ENCODE assay signal across 11 mouse cellular contexts in genomic region chr12:90903991-90904390, GRCm38 (mm10).
DNase-seq lines count a peak whose midpoint lies in the region; ATAC-seq and TF ChIP-seq lines count a peak whose summit lies in the region.
"Had no signal": no experiment of that assay in that cellular context is flagged by ENCODE, and none has a peak within 500 bp of the region (broad histone marks: within the 10 kb centered on the region; RNA-seq: fewer than 3 reads in every experiment).

No protein-coding gene starts in this region.

- no peaks in the 10 kb centered on the region for H3K4me1 ChIP-seq in kidney, postnatal 0 days (replicated peaks; ENCODE audit: insufficient read depth, low read length)
- H3K4me1 ChIP-seq in MEL (ENCODE audit: control insufficient read depth in 1 of 2, insufficient read depth in 2 of 2, low read length in 2 of 2), result no peaks in the 10 kb centered on the region
- H3K4me1 ChIP-seq: forebrain, embryonic 15.5 days; liver, embryonic 15.5 days; neural tube, embryonic 12.5 days; stomach, embryonic 15.5 days had no signal

- no peak overlapping the region for H3K4me2 ChIP-seq in kidney, postnatal 0 days (ENCODE audit: low read length)
- H3K4me2 ChIP-seq: forebrain, embryonic 15.5 days; liver, embryonic 15.5 days; neural tube, embryonic 12.5 days; stomach, embryonic 15.5 days had no signal

- no peak overlapping the region for H3K27ac ChIP-seq in kidney, postnatal 0 days
- no peak overlapping the region for H3K27ac ChIP-seq in MEL (ENCODE audit: control insufficient read depth, low read depth, low read length)
- H3K27ac ChIP-seq: forebrain, embryonic 15.5 days; liver, embryonic 15.5 days; neural tube, embryonic 12.5 days; stomach, embryonic 15.5 days had no signal

- TF ChIP-seq CTCF in kidney, postnatal 0 days (IDR thresholded peaks at IDR 0.05; ENCODE audit: low read depth), result peak; percentile 65
- TF ChIP-seq CTCF in MEL (IDR thresholded peaks at IDR 0.05 in 2 of 3, conservative IDR thresholded peaks at IDR 0.05 in 1 of 3; ENCODE audit: control insufficient read depth in 1 of 3, insufficient read depth in 1 of 3, low read depth in 2 of 3, low read length in 3 of 3, poor library complexity in 1 of 3, severe bottlenecking in 1 of 3), result peak in 2 of 3 experiments; percentile 3 to 9; a peak in 1 of 6 replicates

- no peaks in the 10 kb centered on the region for H3K79me2 ChIP-seq in MEL (ENCODE audit: control insufficient read depth, insufficient read depth, low read length, poor library complexity)

- no peak for TF ChIP-seq POLR2A in MEL (IDR thresholded peaks at IDR 0.05; ENCODE audit: control insufficient read depth in 1 of 2, insufficient read depth in 1 of 2, low read depth in 1 of 2, low read length in 2 of 2, poor library complexity in 1 of 2)

- H3K9ac ChIP-seq in kidney, postnatal 0 days (ENCODE audit: low read depth, low read length), result no peak overlapping the region
- no peak overlapping the region for H3K9ac ChIP-seq in MEL (ENCODE audit: control insufficient read depth, low read depth, low read length, poor library complexity, severe bottlenecking)
- H3K9ac ChIP-seq: forebrain, embryonic 15.5 days; liver, embryonic 15.5 days; neural tube, embryonic 12.5 days; stomach, embryonic 15.5 days had no signal

- H3K4me3 ChIP-seq in kidney, postnatal 0 days (replicated peaks; ENCODE audit: low read depth, low read length), result no peak overlapping the region
- no peak overlapping the region for H3K4me3 ChIP-seq in MEL (ENCODE audit: control insufficient read depth in 1 of 2, insufficient read depth in 1 of 2, low read depth in 2 of 2, low read length in 2 of 2)
- H3K4me3 ChIP-seq: forebrain, embryonic 15.5 days; liver, embryonic 15.5 days; neural tube, embryonic 12.5 days; stomach, embryonic 15.5 days had no signal

- no peaks in the 10 kb centered on the region for H3K27me3 ChIP-seq in kidney, postnatal 0 days (ENCODE audit: insufficient read depth, low read length)
- no peaks in the 10 kb centered on the region for H3K27me3 ChIP-seq in MEL (ENCODE audit: control insufficient read depth in 1 of 2, insufficient read depth in 2 of 2, low read length in 2 of 2)
- H3K27me3 ChIP-seq: forebrain, embryonic 15.5 days; liver, embryonic 15.5 days; neural tube, embryonic 12.5 days; stomach, embryonic 15.5 days had no signal

- ATAC-seq in kidney, postnatal 0 days (replicated peaks; ENCODE audit: low FRiP score, low read depth), result 0 out of 2 replicates have a peak, but pooled peaks have one; percentile 49
- ATAC-seq: forebrain, embryonic 15.5 days had no signal

- TF ChIP-seq RAD21 in MEL (IDR thresholded peaks at IDR 0.05; ENCODE audit: low read depth, low read length), result no peak; the same call in 1 of the 2 replicates

- DNase-seq in kidney, postnatal 0 days (ENCODE audit: low spot score), result peak; percentile 43
- no peak for DNase-seq in kidney, postnatal 25 days
- no peak for DNase-seq in MEL (ENCODE audit: low read depth, low spot score)
- peak; percentile 33 for DNase-seq in adrenal gland, postnatal 10 days
- peak; percentile 31 for DNase-seq in lung, postnatal 14 days
- DNase-seq in thymus, postnatal 14 days, result no peak
- DNase-seq in thymus, postnatal 25 days, result no peak

- no peaks in the 10 kb centered on the region for H3K9me3 ChIP-seq in kidney, postnatal 0 days (replicated peaks; ENCODE audit: low read length)
- H3K9me3 ChIP-seq in MEL (replicated peaks; ENCODE audit: insufficient read depth, low read length), result no peaks in the 10 kb centered on the region
- H3K9me3 ChIP-seq: forebrain, embryonic 15.5 days; liver, embryonic 15.5 days; neural tube, embryonic 12.5 days; stomach, embryonic 15.5 days had no signal

- H3K36me3 ChIP-seq in kidney, postnatal 0 days (ENCODE audit: insufficient read depth, low read length), result no peaks in the 10 kb centered on the region
- no peaks in the 10 kb centered on the region for H3K36me3 ChIP-seq in MEL (ENCODE audit: control insufficient read depth in 1 of 2, insufficient read depth in 2 of 2, low read length in 2 of 2)
- H3K36me3 ChIP-seq: forebrain, embryonic 15.5 days; liver, embryonic 15.5 days; neural tube, embryonic 12.5 days; stomach, embryonic 15.5 days had no signal

- 65% methylated on average over 6 of the region's 6 CpGs for WGBS in kidney, postnatal 0 days

- TF ChIP-seq EP300 in MEL (IDR thresholded peaks at IDR 0.05; ENCODE audit: low read depth in 1 of 2, low read length in 2 of 2), result no peak

TF ChIP-seq in MEL, 35 proteins besides CTCF, POLR2A, EP300 and RAD21:
- TF ChIP-seq ZKSCAN1 (IDR thresholded peaks at IDR 0.05; ENCODE audit: low read depth, low read length) (no peak), SMC3 (IDR thresholded peaks at IDR 0.05; ENCODE audit: low read depth, low read length) (0 out of 2 replicates have a peak, but pooled peaks have one; percentile 10)

Comparison
In these comparisons a context has a peak if more than half of its experiments do, and no peak if none do; other contexts are left out.
1. DNase-seq: peak in kidney, postnatal 0 days (single experiment), adrenal gland, postnatal 10 days (single experiment) and lung, postnatal 14 days (single experiment); none in kidney, postnatal 25 days (0 of 2), MEL (single experiment), thymus, postnatal 14 days (single experiment) and thymus, postnatal 25 days (single experiment).